Mouse (Mus musculus): ENCODE results near the gene Gcsh. TPM values are rescaled to one million over a fixed set of nuclear protein-coding genes. Genes with fewer than 3 reads are reported as not detected.

Gene Gcsh
- total and polyA plus RNA-seq, 3 experiments: 31.5 to 91.7 (median 66.4) TPM

GRCm38 (mm10) chr8:117022297-117022993 is 29.1 kb upstream of the Gcsh start:
- no peak overlapping the region for H3K4me3 ChIP-seq (replicated peaks in 1 of 3; ENCODE audit: low read depth in 2 of 3, low read length in 2 of 3, poor library complexity in 1 of 3)
- H3K4me1 ChIP-seq (ENCODE audit: control insufficient read depth in 1 of 2, insufficient read depth in 2 of 2): 0 out of 4 replicates have a peak, but pooled peaks cover 0 to 3% of the 10 kb centered on the region in 2 experiments
- dilution Hi-C loops (cut with MboI; ENCODE audit: extremely low pct_ligation_motif_present, extremely low pct_unique_long_range_greater_than_20kb, low sequenced_read_pairs): no loop called here
- in situ Hi-C loops (cut with MboI; ENCODE audit: low pct_ligation_motif_present, low pct_unique_long_range_greater_than_20kb, low sequenced_read_pairs): no loop called here
- H3K9me3 ChIP-seq (replicated peaks; ENCODE audit: low read length): no peaks in the 10 kb centered on the region
- TF ChIP-seq MEF2A (IDR thresholded peaks at IDR 0.05; ENCODE audit: borderline replicate concordance, low read depth, low read length) (no peak), CTCF (conservative IDR thresholded peaks at IDR 0.05 in 1 of 2, IDR thresholded peaks at IDR 0.05 in 1 of 2; ENCODE audit: low read depth in 2 of 2, low read length in 2 of 2) (peak in 1 of 2 experiments; percentile 18; a peak in 1 of 4 replicates), HCFC1 (IDR thresholded peaks at IDR 0.05; ENCODE audit: low read depth, low read length) (no peak)
- no peak for DNase-seq (ENCODE audit: extremely low read depth)
- H3K9ac ChIP-seq (ENCODE audit: insufficient read depth, low read depth): no peak overlapping the region
- H3K79me2 ChIP-seq (replicated peaks; ENCODE audit: control insufficient read depth, extremely low read depth, insufficient read depth, poor library complexity, severe bottlenecking): no peaks in the 10 kb centered on the region
- H3K27me3 ChIP-seq (replicated peaks): peaks cover 5% of the 10 kb centered on the region
- H3K36me3 ChIP-seq (replicated peaks in 1 of 2; ENCODE audit: control insufficient read depth in 1 of 2, insufficient read depth in 1 of 2, low read length in 1 of 2): no peaks in the 10 kb centered on the region
- H3K27ac ChIP-seq (ENCODE audit: insufficient read depth, low read depth): no peak overlapping the region
- no peak overlapping the region for H3K4me2 ChIP-seq (ENCODE audit: insufficient read depth, low read depth, poor library complexity, severe bottlenecking)

GRCm38 (mm10) chr8:117019323-117020275 is 26.3 kb upstream of the Gcsh start:
- Histone ChIP-seq H3K36me3 (replicated peaks in 1 of 2; ENCODE audit: control insufficient read depth in 1 of 2, insufficient read depth in 1 of 2, low read length in 1 of 2) (no peaks in the 10 kb centered on the region), H3K9ac (ENCODE audit: insufficient read depth, low read depth) (no peak overlapping the region), H3K4me1 (ENCODE audit: control insufficient read depth in 1 of 2, insufficient read depth in 2 of 2) (no peaks in the 10 kb centered on the region), H3K4me3 (replicated peaks in 1 of 3; ENCODE audit: low read depth in 2 of 3, low read length in 2 of 3, poor library complexity in 1 of 3) (no peak overlapping the region), H3K27ac (ENCODE audit: insufficient read depth, low read depth) (no peak overlapping the region), H3K27me3 (replicated peaks) (peaks cover 19% of the 10 kb centered on the region), H3K79me2 (replicated peaks; ENCODE audit: control insufficient read depth, extremely low read depth, insufficient read depth, poor library complexity, severe bottlenecking) (no peaks in the 10 kb centered on the region), H3K4me2 (ENCODE audit: insufficient read depth, low read depth, poor library complexity, severe bottlenecking) (no peak overlapping the region), H3K9me3 (replicated peaks; ENCODE audit: low read length) (no peaks in the 10 kb centered on the region)
- dilution Hi-C loops (cut with MboI; ENCODE audit: extremely low pct_ligation_motif_present, extremely low pct_unique_long_range_greater_than_20kb, low sequenced_read_pairs) (no loop called here), in situ Hi-C loops (cut with MboI; ENCODE audit: low pct_ligation_motif_present, low pct_unique_long_range_greater_than_20kb, low sequenced_read_pairs) (no loop called here)
- TF ChIP-seq MXI1 (IDR thresholded peaks at IDR 0.05; ENCODE audit: low read depth, low read length) (no peak), POLR2A (IDR thresholded peaks at IDR 0.05; ENCODE audit: low read depth, low read length) (no peak), ZMIZ1 (IDR thresholded peaks at IDR 0.05; ENCODE audit: low read depth, low read length) (no peak), CHD2 (IDR thresholded peaks at IDR 0.05; ENCODE audit: low read length) (no peak), USF1 (IDR thresholded peaks at IDR 0.05; ENCODE audit: low read depth, low read length) (no peak), MAFK (IDR thresholded peaks at IDR 0.05; ENCODE audit: insufficient replicate concordance, low read length) (no peak), PAX5 (IDR thresholded peaks at IDR 0.05; ENCODE audit: low read length) (no peak), UBTF (IDR thresholded peaks at IDR 0.05; ENCODE audit: low read depth, low read length) (no peak), MYC (IDR thresholded peaks at IDR 0.05; ENCODE audit: low read depth, low read length) (no peak), BHLHE40 (IDR thresholded peaks at IDR 0.05; ENCODE audit: low read depth, low read length) (no peak)
- DNase-seq (ENCODE audit: extremely low read depth): no peak
